Mouse (Mus musculus) G1E (cell line): ENCODE measurements around the gene Prune1. TPM values are rescaled to one million over a fixed set of nuclear protein-coding genes. Genes with fewer than 3 reads are reported as not detected.
A peak's percentile ranks its signal among the peaks of the same experiment; 100 is the strongest.

ENCODE experiments used
- ATAC-seq: 2 replicates; pipeline ENCODE4 v1.8.0; 2016; ENCODE audit warnings: mild to moderate bottlenecking; ENCODE audit not compliant: insufficient number of reproducible peaks, poor library complexity, low FRiP score, severe bottlenecking; ENCODE audit errors: extremely low read depth
- DNase-seq: peaks from one replicate; pipeline ENCODE4 v3.0.0; 2012; ENCODE audit warnings: low spot score
- H3K27me3 ChIP-seq: 2 replicates; pipeline ENCODE4 v1.6.1; 2012; ENCODE audit warnings: mild to moderate bottlenecking, low read length, inconsistent platforms; ENCODE audit not compliant: insufficient read depth
- H3K36me3 ChIP-seq: replicated peaks from 2 replicates; pipeline ENCODE3; 2012; ENCODE audit warnings: mild to moderate bottlenecking, inconsistent platforms
- H3K4me1 ChIP-seq: 2 replicates; pipeline ENCODE4 v1.6.1; 2012; ENCODE audit warnings: low read depth, low read length, inconsistent platforms, mixed read lengths; ENCODE audit not compliant: insufficient read depth
- H3K4me3 ChIP-seq: 2 replicates; pipeline ENCODE4 v1.5.1; 2012; ENCODE audit warnings: low read depth, mild to moderate bottlenecking, inconsistent platforms, low read length, moderate library complexity, mixed read lengths
- H3K9me3 ChIP-seq: replicated peaks from 2 replicates; pipeline ENCODE4 v1.6.1; 2012; ENCODE audit warnings: inconsistent platforms
- CTCF ChIP-seq: IDR thresholded peaks from 2 replicates; pipeline ENCODE4 v1.5.1; 2012; ENCODE audit warnings: low read depth, low read length, inconsistent platforms, mixed read lengths
- GATA1 ChIP-seq: IDR thresholded peaks from 2 replicates; pipeline ENCODE4 v1.6.1; 2012; ENCODE audit warnings: borderline replicate concordance, low read length, inconsistent platforms, mixed read lengths
- GATA2 ChIP-seq: IDR thresholded peaks from 2 replicates; pipeline ENCODE4 v1.6.1; 2012; ENCODE audit warnings: low read depth, low read length, inconsistent platforms, borderline replicate concordance
- POLR2AphosphoS5 ChIP-seq: IDR thresholded peaks from 2 replicates; pipeline ENCODE4 v1.6.1; 2012; ENCODE audit warnings: low read depth, low read length, inconsistent platforms; ENCODE audit not compliant: insufficient replicate concordance
- TAL1 ChIP-seq: conservative IDR thresholded peaks from 2 replicates; pipeline ENCODE4 v1.6.1; 2012; ENCODE audit warnings: low read depth, low read length, inconsistent platforms, mixed read lengths
- polyA plus RNA-seq: library from polyadenylated mRNA; stranded (reverse); fragments of >175 nt; gene quantifications from 2 replicates; pipeline ENCODE4 v1.2.3, GENCODE M21; 2012
- total RNA-seq, 2 experiments: library from RNA; stranded (forward) in 1 of 2; stranded (reverse) in 1 of 2; fragments of 200-1000 nt in 1 of 2; fragments of >200 nt in 1 of 2; fragmentation: Nextera tagmentation in 1 of 2; gene quantifications; 2 replicates each; pipeline ENCODE4 v1.2.3; 2014 to 2017

Prune1 gene
- total and polyA plus RNA-seq, 3 experiments, result 4.8 to 33.5 (median 15.1) TPM

- no peaks in the 10 kb centered on the region for H3K27me3 ChIP-seq
- TF ChIP-seq GATA2, result no peak
- TF ChIP-seq CTCF, result peak; percentile 68
- TF ChIP-seq GATA1, result no peak
- peaks cover 5% of the 10 kb centered on the region for H3K9me3 ChIP-seq
- H3K36me3 ChIP-seq, result peaks cover 82% of the 10 kb centered on the region
- peak; percentile 58 for DNase-seq
- peaks cover 3% of the 10 kb centered on the region; the same call in 1 of the 2 replicates for H3K4me1 ChIP-seq
- peak; percentile 40 for ATAC-seq
- H3K4me3 ChIP-seq, result no peak overlapping the region
These were observed 18.7 kb downstream of the Prune1 start for GRCm38 (mm10) chr3:95263089-95263739.

GRCm38 (mm10) chr3:95261975-95262374, 19.9 kb downstream of the Prune1 start:
- Histone ChIP-seq H3K4me3 (no peak overlapping the region), H3K27me3 (no peaks in the 10 kb centered on the region), H3K9me3 (peaks cover 2% of the 10 kb centered on the region), H3K36me3 (peaks cover 81% of the 10 kb centered on the region), H3K4me1 (peaks cover 3% of the 10 kb centered on the region; the same call in 1 of the 2 replicates)
- TF ChIP-seq CTCF, result no peak
- TF ChIP-seq POLR2AphosphoS5, result no peak
- no peak for TF ChIP-seq GATA1
- no peak for TF ChIP-seq GATA2
- no peak for TF ChIP-seq TAL1
- no peak for ATAC-seq
- DNase-seq, result no peak

DNA sequence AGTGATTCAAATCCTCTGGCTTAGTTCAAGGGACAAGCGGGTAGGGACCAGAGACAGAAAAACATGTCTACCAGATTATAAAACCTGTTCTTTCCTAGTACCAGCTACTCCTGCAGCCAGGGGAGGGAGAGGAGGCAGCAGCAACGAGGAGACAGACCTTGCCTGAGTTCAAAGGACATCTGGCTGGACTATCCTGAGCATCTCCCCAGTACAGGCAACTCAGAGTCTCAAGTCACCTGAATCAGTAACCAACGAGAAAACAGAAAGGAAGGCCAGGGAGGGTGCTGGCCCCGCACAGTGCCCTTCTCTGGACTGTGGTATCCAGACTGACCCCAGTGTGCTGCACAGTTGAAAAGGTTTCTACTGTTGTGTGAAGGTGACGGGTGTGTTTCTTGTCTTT, 24.9 kb downstream of the Prune1 start:
- Histone ChIP-seq H3K27me3 (no peaks in the 10 kb centered on the region), H3K9me3 (no peaks in the 10 kb centered on the region), H3K4me3 (no peak overlapping the region), H3K4me1 (no peaks in the 10 kb centered on the region), H3K36me3 (peaks cover 84% of the 10 kb centered on the region)
- TF ChIP-seq GATA2 (no peak), TAL1 (no peak), GATA1 (no peak), POLR2AphosphoS5 (no peak)
- ATAC-seq (no peak), DNase-seq (no peak)

DNA sequence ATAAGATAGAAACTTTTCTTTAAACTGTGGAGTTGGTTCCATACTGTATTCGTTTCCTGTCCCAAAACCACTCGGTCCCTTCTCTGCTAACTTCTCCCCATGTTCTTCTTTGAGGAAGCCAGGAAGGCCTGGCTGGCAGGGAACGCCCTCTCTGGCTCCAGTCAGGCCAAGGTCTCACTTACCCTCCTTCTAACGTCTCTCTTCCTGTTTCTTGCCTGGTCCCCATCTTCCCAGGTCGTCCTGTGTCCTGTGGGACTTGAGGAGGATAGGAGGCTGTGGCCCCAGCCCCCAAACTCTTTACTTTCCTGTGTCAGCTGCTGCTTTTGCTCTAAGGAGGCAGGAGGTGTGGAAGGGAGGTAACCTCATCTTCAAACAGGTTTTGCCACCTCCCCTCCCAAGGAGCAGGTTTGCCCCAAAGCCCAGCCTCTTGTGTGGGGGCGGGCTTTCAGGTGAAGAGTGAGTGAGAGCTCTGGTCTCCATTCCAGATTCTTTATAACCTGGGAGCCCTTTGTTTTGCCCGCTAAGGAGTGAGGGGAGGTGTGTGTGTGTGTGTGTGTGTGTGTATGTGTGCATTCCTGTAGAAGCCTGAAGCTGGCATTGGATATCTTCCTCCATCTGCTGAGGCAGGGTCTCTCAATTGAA, 31.0 kb downstream of the Prune1 start, which contains the start of gene Bnipl:
TSS of gene Bnipl (minus strand) at position 411 of the 642 bp plus-strand sequence.
- Histone ChIP-seq H3K9me3 (no peaks in the 10 kb centered on the region), H3K4me1 (peaks cover 34% of the 10 kb centered on the region), H3K36me3 (peaks cover 38% of the 10 kb centered on the region), H3K27me3 (no peaks in the 10 kb centered on the region), H3K4me3 (no peak within 1 kb of the TSS)
- TF ChIP-seq CTCF, result no peak
- TF ChIP-seq POLR2AphosphoS5, result no peak
- TF ChIP-seq GATA2, result no peak
- DNase-seq (no peak), ATAC-seq (no peak)

DNA sequence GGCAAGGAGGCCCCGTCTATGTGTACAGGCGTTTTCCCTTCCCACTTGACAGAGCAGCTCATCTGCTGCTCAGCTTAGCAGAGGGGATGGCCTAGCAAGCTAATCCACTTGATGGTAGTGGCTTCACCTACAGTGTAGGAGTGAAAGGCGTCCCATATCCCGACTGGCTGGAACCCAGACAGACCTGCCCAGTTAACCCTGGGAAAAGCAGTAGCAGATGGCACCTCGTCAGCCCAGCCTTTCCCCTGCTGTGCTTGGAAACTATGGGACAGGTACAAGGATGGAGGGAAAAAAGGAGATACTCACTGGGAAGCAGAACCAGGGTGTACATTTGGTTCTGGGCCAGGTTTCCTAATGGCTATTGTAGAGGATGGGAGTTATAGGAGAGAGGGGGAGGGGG, 31.5 kb downstream of the Prune1 start:
- no peaks in the 10 kb centered on the region for H3K9me3 ChIP-seq
- ATAC-seq, result no peak
- H3K4me3 ChIP-seq, result no peak overlapping the region
- no peak for DNase-seq
- peaks cover 33% of the 10 kb centered on the region for H3K36me3 ChIP-seq
- peaks cover 34% of the 10 kb centered on the region for H3K4me1 ChIP-seq
- no peaks in the 10 kb centered on the region for H3K27me3 ChIP-seq
- TF ChIP-seq POLR2AphosphoS5, result no peak
- no peak for TF ChIP-seq CTCF
- no peak for TF ChIP-seq GATA1
- no peak for TF ChIP-seq GATA2
- TF ChIP-seq TAL1, result no peak

DNA sequence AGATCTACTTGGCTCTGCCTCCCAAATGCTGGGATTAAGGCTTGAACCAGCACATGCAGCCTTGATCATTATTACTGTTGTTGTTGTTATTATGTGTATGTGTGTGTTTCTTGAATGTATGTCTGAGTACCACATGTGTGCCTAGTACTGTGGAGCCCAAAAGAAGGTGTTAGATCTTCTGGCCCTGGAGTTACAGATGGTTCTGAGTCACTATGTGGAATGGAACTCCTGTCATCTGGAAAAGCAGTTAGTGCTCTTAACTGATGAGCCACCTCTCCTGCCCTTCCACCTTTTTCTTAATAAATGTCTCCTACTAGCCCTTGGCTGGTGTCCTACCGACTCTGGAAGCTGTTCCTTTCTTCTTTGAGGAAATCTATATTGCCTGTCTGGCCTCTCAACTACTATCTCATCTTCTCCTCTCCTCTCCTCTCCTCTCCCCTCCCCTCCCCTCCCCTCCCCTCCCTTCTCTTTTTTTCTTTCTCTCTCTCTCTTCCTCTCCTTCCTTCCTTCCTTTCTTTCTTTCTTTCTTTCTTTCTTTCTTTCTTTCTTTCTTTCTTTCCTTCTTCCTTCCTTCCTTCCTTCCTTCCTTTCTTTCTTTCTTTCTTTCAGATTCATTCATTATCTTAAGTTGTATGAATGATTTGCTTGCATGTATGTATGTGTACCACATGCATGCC, 34.1 kb downstream of the Prune1 start:
- H3K9me3 ChIP-seq, result no peaks in the 10 kb centered on the region
- DNase-seq (no peak), ATAC-seq (no peak)
- no peaks in the 10 kb centered on the region for H3K27me3 ChIP-seq
- H3K4me3 ChIP-seq, result no peak overlapping the region
- H3K4me1 ChIP-seq, result peaks cover 34% of the 10 kb centered on the region
- H3K36me3 ChIP-seq, result peaks cover 10% of the 10 kb centered on the region
- TF ChIP-seq POLR2AphosphoS5, result no peak
- TF ChIP-seq GATA1, result no peak
- no peak for TF ChIP-seq CTCF
- no peak for TF ChIP-seq GATA2
- TF ChIP-seq TAL1, result no peak
